Mouse (Mus musculus) ES-Bruce4 (cell line): ENCODE measurements around the gene Srsf10.

Experiments
- CTCF ChIP-seq: IDR thresholded peaks from one replicate; pipeline ENCODE4 v1.8.1; 2011; ENCODE audit warnings: low read depth, low read length
- POLR2A ChIP-seq: IDR thresholded peaks from one replicate; pipeline ENCODE4 v1.8.1; 2011; ENCODE audit warnings: low read length; ENCODE audit not compliant: insufficient read depth

DNA sequence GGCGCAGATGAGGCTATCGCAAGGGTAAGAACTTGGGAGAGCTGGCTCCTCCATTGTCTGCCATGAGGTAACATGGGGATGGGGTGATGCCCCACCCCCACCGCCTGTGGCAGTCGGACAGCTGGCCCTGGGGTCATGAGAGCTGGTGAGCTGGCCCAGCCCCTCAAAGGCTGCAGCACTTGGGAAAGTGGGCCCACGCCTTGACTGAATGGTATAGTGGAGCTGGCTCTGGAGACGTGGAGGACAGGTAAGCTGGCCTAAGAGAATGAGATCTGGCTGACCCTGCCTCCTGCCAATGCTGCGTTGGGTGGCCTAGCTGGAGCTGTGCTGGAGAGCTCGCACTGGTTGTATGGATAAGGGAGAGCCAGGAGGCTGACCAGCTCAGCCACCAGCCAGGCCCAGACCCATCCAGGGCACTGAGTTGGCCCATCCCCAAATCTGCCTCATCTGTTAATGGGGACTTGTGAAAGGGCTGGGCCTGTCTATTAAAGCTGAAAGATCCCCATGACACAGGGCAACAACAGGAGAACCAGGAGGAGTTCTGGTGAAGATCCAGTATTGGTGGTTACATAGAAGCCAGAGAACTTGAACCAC is 21.3 kb upstream of the Srsf10 start:
- TF ChIP-seq POLR2A (no peak), CTCF (no peak)
